Mouse (Mus musculus) cerebellum, adult 2 months (tissue): ENCODE results near the gene Pawr.

ENCODE experiments used
- CTCF ChIP-seq: fragments of 200-500 bp; IDR thresholded peaks from 2 replicates; pipeline ENCODE4 v1.5.1; 2011; ENCODE audit warnings: low read depth, mild to moderate bottlenecking, control low read depth, low read length, moderate library complexity, borderline replicate concordance; ENCODE audit not compliant: insufficient read depth
- POLR2A ChIP-seq: fragments of 200-500 bp; IDR thresholded peaks from 2 replicates; pipeline ENCODE4 v1.6.1; 2011; ENCODE audit warnings: low read length, control low read depth, borderline replicate concordance; ENCODE audit not compliant: insufficient read depth

GRCm38 (mm10) chr10:108402751-108403150 is 70.8 kb downstream of the Pawr start:
- no peak for TF ChIP-seq CTCF
- no peak for TF ChIP-seq POLR2A
